21 mouse cellular contexts compared by ENCODE assay signal in genomic region chr9:67121691-67122090, GRCm38 (mm10).
DNase-seq lines count a peak whose midpoint lies in the region; ATAC-seq and TF ChIP-seq lines count a peak whose summit lies in the region.
"Had no signal": no experiment of that assay in that cellular context is flagged by ENCODE, and none has a peak within 500 bp of the region (broad histone marks: within the 10 kb centered on the region; RNA-seq: fewer than 3 reads in every experiment).

No protein-coding gene starts in this region.

- H3K4me2 ChIP-seq in intestine, embryonic 15.5 days (replicated peaks): no peak overlapping the region
- no peak overlapping the region for H3K4me2 ChIP-seq in intestine, embryonic 16.5 days (ENCODE audit: low read depth, low read length)
- H3K4me2 ChIP-seq in stomach, postnatal 0 days (replicated peaks; ENCODE audit: low read depth): no peak overlapping the region
- H3K4me2 ChIP-seq: embryonic facial prominence, embryonic 13.5 days; forebrain, embryonic 13.5 days; heart, embryonic 11.5 days; heart, embryonic 15.5 days; hindbrain, embryonic 13.5 days had no signal

- intact Hi-C loops in gastrocnemius, adult 2 months (cut with DNase I): no loop called here

- no peaks in the 10 kb centered on the region for H3K9me3 ChIP-seq in intestine, embryonic 15.5 days
- H3K9me3 ChIP-seq in intestine, embryonic 16.5 days (ENCODE audit: control insufficient read depth, low read length): no peaks in the 10 kb centered on the region
- no peaks in the 10 kb centered on the region for H3K9me3 ChIP-seq in stomach, postnatal 0 days (ENCODE audit: control insufficient read depth, low read length)
- H3K9me3 ChIP-seq: embryonic facial prominence, embryonic 13.5 days; forebrain, embryonic 13.5 days; heart, embryonic 15.5 days; hindbrain, embryonic 13.5 days had no signal

- DNase-seq in gastrocnemius, adult 2 months: peak; percentile 11
- DNase-seq in gastrocnemius, adult 8-10 months (ENCODE audit: low spot score in 2 of 2): no peak
- DNase-seq in stomach, postnatal 0 days (ENCODE audit: low spot score): peak; percentile 73
- DNase-seq in c-Kit-positive CD71-positive TER-119-positive erythroid progenitor cells, embryonic 14.5 days (ENCODE audit: low spot score): no peak
- DNase-seq: adrenal gland, postnatal 25 days; cerebellum, adult 11 months; cerebellum, adult 8-10 months; cerebellum, postnatal 14 days; embryo, embryonic 11 days; forebrain, postnatal 0 days; gastrocnemius, postnatal 10 days; heart, adult 18-20 months; heart, postnatal 14 days had no signal

- peak overlapping the region; percentile 38 for H3K27ac ChIP-seq in gastrocnemius, adult 2 months
- H3K27ac ChIP-seq in intestine, embryonic 15.5 days: 0 out of 2 replicates have a peak overlapping the region, but pooled peaks have one; percentile 9
- peak overlapping the region; percentile 38; the same call in 1 of the 2 replicates for H3K27ac ChIP-seq in intestine, embryonic 16.5 days (ENCODE audit: low read length)
- H3K27ac ChIP-seq in stomach, postnatal 0 days (replicated peaks): peak overlapping the region; percentile 31; the same call in 1 of the 2 replicates
- H3K27ac ChIP-seq: embryonic facial prominence, embryonic 13.5 days; forebrain, embryonic 13.5 days; heart, embryonic 15.5 days; hindbrain, embryonic 13.5 days; hindbrain, postnatal 0 days had no signal

- TF ChIP-seq EP300 in stomach, postnatal 0 days (optimal IDR thresholded peaks at IDR 0.05): no peak

- no peaks in the 10 kb centered on the region for H3K36me3 ChIP-seq in intestine, embryonic 15.5 days
- H3K36me3 ChIP-seq in intestine, embryonic 16.5 days (ENCODE audit: control insufficient read depth, insufficient read depth, low read length): no peaks in the 10 kb centered on the region
- no peaks in the 10 kb centered on the region for H3K36me3 ChIP-seq in stomach, postnatal 0 days (ENCODE audit: control insufficient read depth, insufficient read depth, low read length)
- H3K36me3 ChIP-seq: embryonic facial prominence, embryonic 13.5 days; heart, embryonic 15.5 days; hindbrain, embryonic 13.5 days had no signal

- no peak for TF ChIP-seq CTCF in gastrocnemius, adult 2 months (IDR thresholded peaks at IDR 0.05)
- TF ChIP-seq CTCF in stomach, postnatal 0 days (IDR thresholded peaks at IDR 0.05; ENCODE audit: low read depth): no peak

- ATAC-seq in intestine, embryonic 15.5 days: no peak
- no peak for ATAC-seq in intestine, embryonic 16.5 days
- ATAC-seq in stomach, postnatal 0 days (ENCODE audit: low FRiP score, low TSS enrichment): peak; percentile 84
- ATAC-seq: forebrain, embryonic 13.5 days; forebrain, postnatal 0 days; hindbrain, postnatal 0 days had no signal

- H3K4me3 ChIP-seq in gastrocnemius, adult 2 months: no peak overlapping the region
- H3K4me3 ChIP-seq in intestine, embryonic 15.5 days (replicated peaks): no peak overlapping the region
- no peak overlapping the region for H3K4me3 ChIP-seq in intestine, embryonic 16.5 days (ENCODE audit: low read length)
- no peak overlapping the region for H3K4me3 ChIP-seq in stomach, postnatal 0 days (ENCODE audit: low read depth, low read length)
- H3K4me3 ChIP-seq: embryonic facial prominence, embryonic 13.5 days; forebrain, embryonic 13.5 days; heart, embryonic 15.5 days; hindbrain, embryonic 13.5 days had no signal

- peaks cover 20% of the 10 kb centered on the region for H3K4me1 ChIP-seq in intestine, embryonic 15.5 days (replicated peaks)
- peaks cover 31% of the 10 kb centered on the region for H3K4me1 ChIP-seq in intestine, embryonic 16.5 days (ENCODE audit: control insufficient read depth, insufficient read depth, low read length)
- no peaks in the 10 kb centered on the region for H3K4me1 ChIP-seq in stomach, postnatal 0 days (replicated peaks; ENCODE audit: control insufficient read depth, insufficient read depth)
- H3K4me1 ChIP-seq: forebrain, embryonic 13.5 days; hindbrain, embryonic 13.5 days had no signal

- H3K9ac ChIP-seq in intestine, embryonic 15.5 days: no peak overlapping the region
- no peak overlapping the region for H3K9ac ChIP-seq in intestine, embryonic 16.5 days (ENCODE audit: low read depth, low read length)
- H3K9ac ChIP-seq in stomach, postnatal 0 days (ENCODE audit: low read length): no peak overlapping the region
- H3K9ac ChIP-seq: embryonic facial prominence, embryonic 13.5 days; forebrain, embryonic 13.5 days; forebrain, postnatal 0 days; heart, embryonic 15.5 days; hindbrain, embryonic 13.5 days had no signal

- WGBS in intestine, embryonic 15.5 days: 82% methylated on average over 7 of the region's 7 CpGs
- 73% methylated on average over 7 of the region's 7 CpGs for WGBS in intestine, embryonic 16.5 days
- 72% methylated on average over 7 of the region's 7 CpGs for WGBS in stomach, postnatal 0 days

- no peaks in the 10 kb centered on the region for H3K27me3 ChIP-seq in intestine, embryonic 15.5 days (replicated peaks)
- H3K27me3 ChIP-seq in intestine, embryonic 16.5 days (replicated peaks; ENCODE audit: control insufficient read depth, insufficient read depth, low read length): no peaks in the 10 kb centered on the region
- no peaks in the 10 kb centered on the region for H3K27me3 ChIP-seq in stomach, postnatal 0 days (ENCODE audit: control insufficient read depth, insufficient read depth, low read length)
- H3K27me3 ChIP-seq: embryonic facial prominence, embryonic 13.5 days; forebrain, embryonic 13.5 days; heart, embryonic 15.5 days; hindbrain, embryonic 13.5 days had no signal

Comparison
In these comparisons a context has a peak if more than half of its experiments do, and no peak if none do; other contexts are left out.
1. DNase-seq: peak in gastrocnemius, adult 2 months (single experiment) and stomach, postnatal 0 days (single experiment); none in gastrocnemius, adult 8-10 months (0 of 2) and c-Kit-positive CD71-positive TER-119-positive erythroid progenitor cells, embryonic 14.5 days (single experiment).
2. Peak in every context shown above with its lines, with median percentiles within 50 percentile points of each other: H3K27ac ChIP-seq.